Mouse (Mus musculus): Measurements from ENCODE around the gene Marc2.

Marc2 gene

GRCm38 (mm10) chr1:184846092-184846750 is at the start of gene Marc2:
Marc2 (minus strand) TSS chr1:184846451.
- peak; percentile 71 for DNase-seq

- peak; percentile 32 for DNase-seq
Observed at GRCm38 (mm10) chr1:184891998-184892397, 45.7 kb upstream of the Marc2 start.

- no peak for DNase-seq
Observed at GRCm38 (mm10) chr1:184889454-184889853, 43.2 kb upstream of the Marc2 start.

- no peak for DNase-seq
Observed at GRCm38 (mm10) chr1:184886160-184886559, 39.9 kb upstream of the Marc2 start.

DNA sequence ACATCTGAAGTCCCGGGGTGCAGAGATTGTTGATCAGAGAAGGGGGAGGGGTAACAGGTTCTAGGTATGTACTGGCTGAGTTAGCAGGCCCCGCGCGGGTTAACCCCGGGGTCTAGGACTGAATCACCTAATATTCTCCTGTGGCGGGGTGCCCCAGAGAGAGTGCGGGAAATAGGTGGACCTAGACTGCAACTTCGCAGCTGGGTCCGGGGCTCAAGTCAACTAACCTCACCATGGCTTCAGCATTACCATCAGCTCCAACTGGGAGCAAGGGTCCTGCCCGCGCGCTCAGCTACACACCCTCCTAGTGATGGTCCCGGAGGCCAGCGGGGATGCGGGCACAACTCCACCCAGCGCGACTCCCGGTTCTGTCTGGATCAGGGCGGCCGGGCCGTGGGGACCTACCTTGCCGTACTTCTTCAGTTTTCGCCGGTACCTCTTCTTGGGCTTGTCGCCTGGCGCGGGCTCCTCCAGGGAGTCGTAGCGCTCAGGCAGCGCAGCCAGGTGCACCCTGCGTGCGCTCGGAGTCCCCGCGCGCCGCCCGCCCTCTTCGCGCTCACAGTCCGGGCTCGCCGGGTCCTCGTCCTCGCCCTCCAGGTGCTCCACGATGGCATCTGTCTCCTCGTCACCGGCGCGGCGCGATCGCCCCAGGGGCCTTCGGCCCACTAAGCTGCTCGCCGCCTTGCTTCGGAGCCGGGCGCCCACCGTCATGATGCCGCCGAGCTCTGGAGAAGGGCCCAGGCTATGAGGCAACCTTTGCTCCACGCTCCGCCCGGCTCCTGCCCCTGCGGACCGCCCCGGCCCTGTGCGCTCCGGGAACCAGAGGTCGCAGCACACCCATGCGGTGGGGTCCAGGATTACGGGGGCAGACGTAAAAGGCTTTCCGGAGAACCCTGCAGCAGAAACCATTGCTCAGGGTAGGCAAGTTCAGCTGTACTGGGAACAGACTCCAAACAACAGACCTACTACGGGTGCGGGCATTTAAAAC is 36.3 kb upstream of the Marc2 start, which contains the start of gene C130074G19Rik:
Gene C130074G19Rik, minus strand, starts transcription at position 938 of the 988 bp plus-strand sequence.
- DNase-seq: peak; percentile 90

GRCm38 (mm10) chr1:184881861-184882260 is 35.6 kb upstream of the Marc2 start:
- DNase-seq: no peak

GRCm38 (mm10) chr1:184881211-184881610 is 35.0 kb upstream of the Marc2 start:
- DNase-seq: no peak

DNA sequence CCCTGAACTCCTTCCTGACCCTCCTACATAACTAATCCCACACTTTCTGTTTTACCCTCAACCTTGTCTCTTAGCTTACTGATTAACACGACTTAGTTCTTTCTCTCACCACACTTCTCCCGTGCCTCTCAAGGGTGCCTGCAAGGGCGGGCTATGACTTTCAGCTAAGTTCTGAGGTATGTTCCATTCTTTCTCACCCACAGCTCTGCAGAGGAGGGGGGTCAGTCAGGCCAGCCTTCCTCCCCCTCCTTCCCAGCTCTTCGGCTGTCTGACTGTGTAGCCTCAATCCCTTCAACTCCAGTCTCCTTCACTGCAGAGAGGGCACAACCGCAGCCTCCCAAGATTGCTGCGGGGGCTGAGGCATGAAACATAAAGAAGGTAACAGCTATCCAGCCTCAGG is 32.6 kb upstream of the Marc2 start:
- peak; percentile 69 for DNase-seq

- DNase-seq: no peak
Observed at GRCm38 (mm10) chr1:184877306-184877705, 31.1 kb upstream of the Marc2 start.

DNA sequence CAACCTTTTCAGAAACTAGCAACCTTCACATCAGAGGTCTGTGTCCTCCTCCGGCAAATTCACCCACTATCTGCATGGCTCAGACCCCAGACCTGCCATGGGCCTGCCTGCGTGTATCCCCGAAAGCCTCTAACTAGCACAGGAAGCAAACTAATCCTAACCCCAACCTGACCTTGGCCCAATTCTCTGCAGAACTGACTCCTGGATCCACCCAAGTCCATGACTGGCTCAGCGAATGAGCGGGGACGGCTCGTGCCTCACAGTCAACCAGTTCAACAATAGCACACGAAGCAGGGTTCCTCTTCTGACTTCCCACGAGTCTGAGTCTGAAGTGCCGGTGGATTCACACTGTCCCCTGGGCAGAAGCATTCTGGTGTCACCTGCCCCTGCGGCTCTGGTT is 27.7 kb upstream of the Marc2 start:
- no peak for DNase-seq

DNA sequence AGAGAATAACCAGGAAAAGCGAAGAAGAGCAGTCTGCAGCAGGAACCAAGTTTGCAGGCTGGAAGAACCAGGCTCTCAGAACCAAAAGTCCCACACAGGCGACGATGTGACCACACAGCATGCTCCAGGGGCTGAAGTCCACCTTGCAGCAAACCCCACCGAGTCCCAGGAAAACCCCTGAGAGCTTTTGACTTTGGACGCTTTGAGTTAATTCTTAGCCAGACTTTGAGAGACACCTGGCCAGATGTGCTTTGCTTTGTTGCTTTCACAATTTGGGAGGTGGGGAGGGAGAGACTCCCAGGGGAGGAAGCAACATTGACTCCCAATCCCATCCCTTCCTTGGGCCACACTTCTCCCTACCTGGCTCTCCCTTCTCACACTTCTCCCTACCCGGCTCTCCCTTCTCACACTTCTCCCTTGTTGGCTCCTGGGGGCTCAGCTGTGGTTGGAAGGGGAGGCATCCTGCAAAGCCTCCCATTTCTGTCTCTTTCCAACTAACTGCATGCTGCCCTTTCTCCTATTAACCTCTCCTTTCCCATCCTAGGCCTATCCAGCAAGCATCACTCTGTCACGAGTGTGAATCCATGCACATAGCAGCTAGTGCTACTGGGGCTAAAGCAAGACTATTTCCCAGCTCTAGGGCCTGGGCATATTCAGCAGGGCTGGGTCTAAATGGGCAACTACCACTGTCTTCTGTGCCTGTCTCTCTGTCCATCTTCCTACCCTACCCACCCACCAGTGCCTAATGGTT is 26.0 kb upstream of the Marc2 start:
- peak; percentile 69 for DNase-seq

DNA sequence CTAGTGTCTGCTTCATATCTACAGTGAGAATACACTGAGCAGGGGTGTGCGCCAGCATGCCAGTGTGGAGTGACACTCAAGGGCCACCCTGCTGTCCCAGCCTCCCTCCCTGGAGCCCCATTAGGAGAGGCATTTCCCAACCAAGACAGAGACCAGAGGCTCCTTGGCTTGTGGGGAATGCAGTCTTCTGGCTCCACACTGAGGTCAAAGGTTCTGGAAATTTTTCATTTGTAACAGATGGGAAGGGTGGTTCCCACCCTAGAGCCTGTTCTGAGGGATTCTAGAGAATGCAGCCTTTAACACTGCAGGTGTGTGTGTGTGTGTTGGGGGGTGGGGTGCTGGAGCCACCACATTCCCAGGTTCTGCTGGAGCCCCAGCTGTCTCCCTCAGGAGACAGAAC is 25.3 kb upstream of the Marc2 start:
- peak; percentile 56 for DNase-seq

DNA sequence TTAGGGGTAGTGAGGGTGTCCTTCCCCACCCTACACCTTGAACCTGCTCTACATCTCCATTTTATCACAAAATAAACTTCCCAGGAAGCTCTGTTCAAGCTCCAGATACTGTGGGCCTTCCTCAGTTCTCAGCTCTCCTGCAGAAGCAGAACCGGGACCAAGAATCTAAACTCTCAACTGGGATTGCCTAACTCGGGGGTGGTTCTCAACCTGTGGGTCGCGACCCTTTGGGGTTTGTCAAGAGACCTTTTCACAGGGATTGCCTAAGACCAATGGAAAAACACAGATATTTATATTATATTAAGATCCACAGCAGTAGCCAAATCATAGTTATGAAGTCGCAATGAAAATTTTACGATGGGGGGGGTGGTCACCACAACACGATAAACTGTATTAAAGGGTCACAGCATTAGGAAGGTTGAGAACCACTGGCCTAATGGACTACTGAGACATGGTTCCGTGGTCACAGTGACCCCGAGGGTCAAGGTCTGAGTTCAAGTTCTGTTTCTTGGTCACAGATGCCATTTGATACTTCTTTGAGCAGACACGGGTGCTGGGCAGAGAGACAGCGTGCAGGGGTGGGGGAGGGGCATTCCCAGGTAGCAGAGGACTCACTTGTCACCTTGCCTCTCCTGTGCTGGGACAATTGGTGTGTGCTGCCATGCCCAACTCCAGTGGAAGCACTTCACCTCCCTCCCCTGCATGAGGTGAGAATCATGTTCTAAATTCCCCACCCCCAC is 24.6 kb upstream of the Marc2 start:
- DNase-seq: peak; percentile 38

- peak; percentile 87 for DNase-seq
Observed at GRCm38 (mm10) chr1:184869939-184870565, 23.8 kb upstream of the Marc2 start.

GRCm38 (mm10) chr1:184867640-184868120 is 21.4 kb upstream of the Marc2 start:
- peak; percentile 9 for DNase-seq

- peak; percentile 46 for DNase-seq
Observed at GRCm38 (mm10) chr1:184864381-184864801, 18.1 kb upstream of the Marc2 start.

DNA sequence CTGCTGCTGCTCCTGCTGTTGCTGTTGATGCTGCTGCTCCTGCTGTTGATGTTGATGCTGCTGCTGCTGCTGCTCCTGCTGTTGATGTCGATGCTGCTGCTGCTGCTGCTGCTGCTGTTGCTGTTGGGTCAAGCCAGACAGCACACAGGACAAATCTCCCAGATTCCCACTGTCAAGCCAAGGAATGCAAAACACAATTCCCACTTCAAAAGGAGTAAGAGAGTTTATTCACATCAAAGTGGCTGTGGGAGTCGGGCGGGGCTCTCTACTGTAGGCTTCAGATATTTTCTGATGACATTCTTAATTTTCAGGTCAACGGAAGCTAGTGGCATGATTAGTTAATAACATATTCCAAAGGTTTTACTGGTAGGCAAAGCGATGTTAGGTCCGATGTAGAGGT is 16.4 kb upstream of the Marc2 start:
- no peak for DNase-seq

DNA sequence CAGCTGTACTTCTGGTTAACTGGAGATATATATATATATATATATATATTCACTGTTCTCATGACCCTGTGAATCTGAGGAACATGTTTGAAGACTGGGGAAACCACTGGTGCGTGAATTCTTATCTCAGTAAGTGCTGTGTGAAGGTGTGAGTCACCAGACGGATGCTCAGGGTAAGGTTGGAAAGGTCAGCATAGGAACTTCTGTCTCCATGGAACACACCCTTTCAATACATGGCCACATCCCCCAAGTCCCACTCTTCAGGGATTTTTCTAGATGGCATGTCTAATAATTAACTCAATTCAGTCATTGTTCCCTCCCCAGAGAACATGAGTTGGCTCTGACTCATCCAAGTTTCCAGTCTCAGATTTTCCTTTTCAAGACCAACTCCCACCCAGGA is 15.3 kb upstream of the Marc2 start:
- no peak for DNase-seq

DNA sequence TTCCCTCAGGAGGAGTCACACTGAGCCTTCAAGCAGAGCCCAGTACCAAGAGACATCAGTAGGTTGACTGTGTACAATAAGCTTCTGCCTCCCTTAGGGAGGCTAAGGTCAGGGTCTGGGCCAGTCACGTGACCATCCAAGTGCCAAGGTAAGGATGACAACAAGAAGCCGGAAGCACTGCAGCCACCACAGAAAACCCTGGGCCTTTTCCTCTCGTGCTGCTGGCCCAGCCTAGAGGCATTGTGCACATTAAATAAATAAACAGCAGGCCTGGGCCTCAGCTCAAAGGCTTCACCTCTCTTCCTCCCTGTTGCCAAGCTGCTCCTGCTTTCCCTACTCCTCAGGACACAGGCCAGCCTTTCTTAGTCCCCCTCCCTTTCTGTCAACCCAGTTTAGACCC is 14.0 kb upstream of the Marc2 start:
- peak; percentile 21 for DNase-seq

GRCm38 (mm10) chr1:184858253-184858652 is 12.0 kb upstream of the Marc2 start:
- DNase-seq: peak; percentile 67

- no peak for DNase-seq
Observed at GRCm38 (mm10) chr1:184857216-184857615, 11.0 kb upstream of the Marc2 start.

GRCm38 (mm10) chr1:184853922-184854321 is 7.7 kb upstream of the Marc2 start:
- DNase-seq: peak; percentile 26
